Mouse (Mus musculus) brain, embryonic 14.5 days (tissue): ENCODE measurements around the gene Cdh1. TPM values are rescaled to one million over a fixed set of nuclear protein-coding genes. Genes with fewer than 3 reads are reported as not detected.
"Not testable (repeated sequence)": the region's sequence is repeated elsewhere in the genome, so short reads cannot be mapped to it uniquely, and the experiment has no call there.

ENCODE experiments used
- DNase-seq: peaks from one replicate; pipeline ENCODE4 v3.0.0-alpha.2; 2011; ENCODE audit warnings: low read depth
- CTCF ChIP-seq: fragments of 200-500 bp; IDR thresholded peaks from 2 replicates; pipeline ENCODE4 v1.5.1; 2012; ENCODE audit warnings: inconsistent platforms, mild to moderate bottlenecking, moderate library complexity, borderline replicate concordance; ENCODE audit not compliant: insufficient read depth, insufficient read length; ENCODE audit errors: extremely low read depth
- POLR2A ChIP-seq: fragments of 200-500 bp; IDR thresholded peaks from 2 replicates; pipeline ENCODE4 v1.6.1; 2012; ENCODE audit warnings: mild to moderate bottlenecking, inconsistent platforms, borderline replicate concordance; ENCODE audit not compliant: poor library complexity, insufficient read depth, insufficient read length, severe bottlenecking; ENCODE audit errors: extremely low read depth
- polyA plus RNA-seq: library from polyadenylated mRNA; depleted of rRNA; stranded (reverse); fragments of >200 nt; gene quantifications from 2 replicates; pipeline ENCODE4 v1.2.3, GENCODE M21; 2012

The Cdh1 gene
- polyA plus RNA-seq, 1 experiment, result 4.3 TPM

GRCm38 (mm10) chr8:106579510-106579909, 23.6 kb upstream of the Cdh1 start:
- no peak for TF ChIP-seq CTCF
- TF ChIP-seq POLR2A, result no peak
- DNase-seq, result no peak

- no peak for DNase-seq
- TF ChIP-seq POLR2A (no peak), CTCF (no peak)
Measured at GRCm38 (mm10) chr8:106581344-106582088, 21.6 kb upstream of the Cdh1 start.

- no peak for TF ChIP-seq CTCF
- TF ChIP-seq POLR2A, result no peak
- DNase-seq, result no peak
Measured at GRCm38 (mm10) chr8:106584942-106585670, 18.0 kb upstream of the Cdh1 start.

GRCm38 (mm10) chr8:106585671-106586037, 17.5 kb upstream of the Cdh1 start:
- no peak for DNase-seq
- TF ChIP-seq POLR2A (no peak), CTCF (no peak)

GRCm38 (mm10) chr8:106586896-106587295, 16.3 kb upstream of the Cdh1 start:
- TF ChIP-seq POLR2A (no peak), CTCF (no peak)
- no peak for DNase-seq

- no peak for DNase-seq
- TF ChIP-seq CTCF, result no peak
Measured at GRCm38 (mm10) chr8:106588443-106589431, 14.4 kb upstream of the Cdh1 start.

GRCm38 (mm10) chr8:106592458-106592857, 10.7 kb upstream of the Cdh1 start:
- DNase-seq, result no peak
- TF ChIP-seq POLR2A (no peak), CTCF (no peak)

- DNase-seq, result not testable (repeated sequence)
Measured at GRCm38 (mm10) chr8:106595623-106596022, 7.5 kb upstream of the Cdh1 start.

- no peak for TF ChIP-seq CTCF
- no peak for TF ChIP-seq POLR2A
- no peak for DNase-seq
Measured at GRCm38 (mm10) chr8:106597067-106597466, 6.1 kb upstream of the Cdh1 start.

GRCm38 (mm10) chr8:106599265-106599979, 3.7 kb upstream of the Cdh1 start:
- peak; percentile 62 for DNase-seq
- no peak for TF ChIP-seq CTCF
- no peak for TF ChIP-seq POLR2A

- no peak for TF ChIP-seq CTCF
- no peak for DNase-seq
Measured at GRCm38 (mm10) chr8:106603933-106604332, 782 bp downstream of the Cdh1 start.

- TF ChIP-seq CTCF (no peak), POLR2A (no peak)
- DNase-seq, result no peak
Measured at GRCm38 (mm10) chr8:106605657-106606056, 2.5 kb downstream of the Cdh1 start.
